Mouse (Mus musculus) urinary bladder, postnatal 4 days (tissue): ENCODE results near the gene Nop53.

Experiments
- DNase-seq, 2 experiments: peaks; one replicate each; pipeline ENCODE4 v3.0.0; 2021 to 2022; ENCODE audit warnings: low spot score in 2 of 2

Nop53 gene

DNA sequence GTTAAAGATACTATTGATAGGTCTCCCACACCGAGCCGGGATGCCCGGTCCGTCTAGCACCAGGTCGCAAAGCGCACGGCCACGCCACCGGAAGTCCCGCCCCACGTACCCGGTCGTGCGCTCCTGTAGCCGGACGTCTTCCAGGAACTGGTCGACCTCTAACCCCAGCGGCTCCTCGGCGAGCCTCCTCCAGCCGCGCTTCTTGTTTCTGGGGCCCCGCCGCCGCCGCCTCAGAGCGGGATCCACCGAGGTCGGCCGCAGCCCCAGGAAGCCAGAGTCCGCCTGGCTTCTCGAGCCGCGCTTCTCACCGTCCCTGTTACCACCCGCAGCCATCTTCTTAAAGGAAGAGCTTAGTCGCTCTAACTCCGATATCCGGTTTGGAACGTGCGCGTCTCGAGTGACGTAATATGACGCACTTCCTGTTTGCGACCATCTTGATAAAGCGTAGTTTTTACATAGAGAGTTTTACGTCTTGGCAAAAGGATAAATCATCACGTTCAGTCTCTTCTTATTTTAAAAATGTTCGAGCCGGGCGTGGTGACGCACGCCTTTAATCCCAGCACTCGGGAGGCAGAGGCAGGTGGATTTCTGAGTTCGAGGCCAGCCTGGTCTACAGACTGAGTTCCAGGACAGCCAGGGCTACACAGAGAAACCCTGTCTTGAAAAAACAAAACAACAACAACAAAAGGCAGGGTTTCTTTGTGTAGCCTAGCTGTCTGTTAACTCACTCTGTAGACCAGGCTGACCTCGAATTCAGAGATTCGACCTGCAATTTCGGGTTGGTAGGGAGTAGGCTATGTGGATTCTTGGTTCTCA, at the start of gene Nop53:
Nop53 (minus strand) TSS at position 354 of the 816 bp plus-strand sequence.
- DNase-seq, result peak; percentile 86 to 88

DNA sequence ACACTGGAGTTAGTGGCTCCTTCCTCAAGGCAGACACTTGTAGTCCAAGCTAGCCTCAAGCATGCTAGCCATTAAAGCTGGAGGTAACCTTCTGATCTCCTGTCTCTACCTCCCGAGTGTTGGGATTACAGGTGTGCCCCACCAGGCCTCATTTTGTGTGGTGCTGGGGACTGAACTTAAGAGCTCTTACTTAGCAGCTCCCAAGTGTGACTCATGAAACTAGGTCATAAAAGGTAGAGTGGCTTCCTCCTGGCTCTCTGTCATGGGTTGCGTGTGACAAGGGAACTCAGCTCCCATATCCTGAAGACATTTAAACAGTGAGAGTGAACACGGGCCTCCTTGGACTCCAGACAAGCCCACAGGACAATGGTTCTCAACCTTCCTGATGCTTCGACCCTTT, 47.9 kb upstream of the Nop53 start:
- DNase-seq, result no peak

GRCm38 (mm10) chr7:15993152-15993551, 47.3 kb upstream of the Nop53 start:
- DNase-seq, result no peak

DNA sequence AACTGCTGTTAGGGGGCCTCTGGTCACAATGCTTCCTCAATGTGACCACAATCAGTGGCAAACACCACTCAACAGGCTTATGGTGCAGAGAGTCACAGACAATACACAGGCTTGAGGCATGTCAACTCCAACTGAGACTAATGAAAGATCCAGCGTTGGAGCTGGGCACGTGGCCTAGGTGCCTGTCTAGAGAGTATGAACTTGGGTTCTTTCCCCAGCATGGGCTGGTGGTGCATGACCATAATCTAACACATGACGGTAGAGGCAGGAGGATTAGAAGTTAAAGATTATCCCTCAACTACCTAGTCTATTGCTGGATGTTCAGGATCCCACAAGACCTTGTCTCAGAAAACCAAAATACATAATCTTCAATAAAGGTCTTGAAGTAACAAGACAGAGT, 45.9 kb upstream of the Nop53 start:
- DNase-seq, result no peak

DNA sequence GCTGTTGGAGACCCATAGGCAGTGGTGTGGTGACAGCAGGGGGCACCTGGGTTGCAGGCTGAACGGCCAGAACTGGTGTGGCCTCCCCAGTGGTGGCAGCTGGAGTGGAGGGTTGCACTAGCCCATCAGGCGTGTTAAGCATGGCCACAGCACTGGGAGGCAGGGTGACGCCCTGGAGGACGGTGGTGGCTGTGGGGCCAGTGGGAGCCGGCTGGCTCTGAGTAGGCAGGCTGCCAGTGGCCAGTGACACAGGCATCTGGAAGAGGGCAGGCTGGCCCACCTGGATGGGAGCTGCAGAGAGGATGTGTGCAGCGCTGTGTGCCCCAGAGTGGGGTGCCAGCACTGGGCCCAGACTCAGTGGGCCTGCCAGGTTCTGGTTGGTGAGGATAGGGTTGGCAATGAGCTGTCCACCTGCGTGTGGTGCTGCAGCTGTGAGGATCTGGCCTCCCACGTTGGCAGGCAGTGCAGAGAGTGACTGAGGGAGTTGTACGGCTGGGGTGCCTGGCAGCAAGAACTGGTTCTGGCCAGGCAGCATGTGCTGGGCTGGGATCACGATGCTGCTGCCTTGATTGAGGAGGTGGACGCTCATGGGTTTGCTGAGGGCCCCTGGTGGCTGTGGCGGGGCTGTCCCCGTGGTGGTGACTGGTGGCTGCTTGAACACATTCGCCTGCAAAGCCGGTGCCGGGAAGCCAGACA, 41.9 kb upstream of the Nop53 start:
- DNase-seq, result no peak

- no peak for DNase-seq
Measured at GRCm38 (mm10) chr7:15982729-15983407, 37.0 kb upstream of the Nop53 start.

DNA sequence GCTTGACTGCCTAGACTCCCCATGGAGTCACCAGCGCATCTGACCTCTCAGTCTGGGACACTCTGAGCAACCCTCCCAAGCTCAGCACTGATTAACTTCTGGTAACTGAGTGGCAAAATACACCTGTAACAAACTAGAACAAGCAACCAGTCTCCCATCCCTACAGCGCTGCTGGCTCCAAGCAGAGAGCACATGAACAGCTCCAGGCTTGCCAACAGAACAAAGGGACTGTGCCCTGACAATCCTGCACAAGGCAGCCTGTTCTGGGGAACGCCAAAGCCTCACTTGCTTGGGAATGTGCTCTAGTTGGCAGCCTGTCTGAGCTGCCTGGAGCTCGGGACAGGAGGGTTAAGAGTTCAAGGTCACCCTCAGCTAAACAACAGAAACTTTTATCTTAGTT, 35.7 kb upstream of the Nop53 start:
- DNase-seq, result no peak

DNA sequence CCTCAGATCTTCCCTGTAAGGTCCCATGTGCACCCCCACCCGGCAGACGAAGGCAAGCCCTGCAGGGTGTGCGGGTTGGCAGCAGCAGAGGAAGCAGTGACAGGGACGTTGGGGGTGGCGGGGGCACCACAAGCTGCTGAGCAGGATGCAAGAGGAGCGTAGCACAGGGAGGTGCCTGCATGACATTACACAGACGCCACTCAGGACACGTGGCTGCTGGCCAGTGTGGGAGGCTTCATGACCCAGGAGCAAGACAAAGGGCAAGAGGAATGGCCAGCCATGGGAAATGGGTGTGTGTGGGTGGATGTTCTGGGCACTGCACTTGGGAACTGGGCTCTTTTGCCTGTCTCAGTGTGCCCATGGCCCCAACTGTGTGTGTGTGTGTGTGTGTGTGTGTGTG, 34.4 kb upstream of the Nop53 start:
- DNase-seq, result no peak

- DNase-seq, result no peak
Measured at GRCm38 (mm10) chr7:15975904-15976303, 30.0 kb upstream of the Nop53 start.

DNA sequence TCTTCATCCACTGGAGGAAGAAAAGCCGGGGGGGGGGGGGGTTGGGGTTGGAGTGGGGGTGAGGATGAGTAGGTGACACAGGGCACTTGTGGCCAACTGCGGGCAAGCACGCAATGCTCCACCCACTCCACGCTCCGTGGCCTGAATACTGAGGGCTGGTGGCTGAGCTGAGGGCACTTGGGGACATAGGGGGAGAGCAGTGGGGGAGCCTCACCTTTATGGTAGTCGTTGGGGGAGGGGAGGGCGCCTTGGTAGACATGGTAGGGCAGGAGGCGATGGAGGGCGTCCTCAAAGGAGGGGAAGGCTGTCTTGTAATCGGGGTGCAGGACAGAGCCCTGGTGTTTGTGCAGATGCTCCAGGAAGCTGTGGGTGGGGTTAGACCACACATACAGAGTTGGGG, 29.6 kb upstream of the Nop53 start:
- no peak for DNase-seq

GRCm38 (mm10) chr7:15974712-15975111, 28.8 kb upstream of the Nop53 start:
- peak in 1 of 2 experiments; percentile 68 for DNase-seq

DNA sequence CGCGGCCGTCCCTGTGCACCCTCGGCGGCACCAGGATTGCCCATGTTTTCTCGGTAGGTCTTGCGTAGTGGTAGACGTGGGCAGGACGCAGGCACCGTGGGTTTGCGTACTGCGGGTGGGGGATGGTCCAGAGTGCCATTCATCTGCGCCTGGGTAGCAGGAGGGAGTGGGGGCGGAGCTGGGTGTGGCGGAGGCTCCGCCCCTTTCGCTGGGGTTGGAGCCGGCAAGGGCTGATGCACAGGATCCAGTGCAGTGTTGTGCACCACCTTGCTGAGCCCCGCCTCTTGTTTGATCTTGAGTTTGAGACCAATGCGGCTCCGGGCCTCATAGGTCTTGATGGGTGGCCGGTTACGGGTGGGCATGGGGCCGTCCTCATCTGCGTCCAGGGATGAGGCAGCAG, 26.4 kb upstream of the Nop53 start:
- no peak for DNase-seq

GRCm38 (mm10) chr7:15969674-15970073, 23.8 kb upstream of the Nop53 start:
- no peak for DNase-seq

DNA sequence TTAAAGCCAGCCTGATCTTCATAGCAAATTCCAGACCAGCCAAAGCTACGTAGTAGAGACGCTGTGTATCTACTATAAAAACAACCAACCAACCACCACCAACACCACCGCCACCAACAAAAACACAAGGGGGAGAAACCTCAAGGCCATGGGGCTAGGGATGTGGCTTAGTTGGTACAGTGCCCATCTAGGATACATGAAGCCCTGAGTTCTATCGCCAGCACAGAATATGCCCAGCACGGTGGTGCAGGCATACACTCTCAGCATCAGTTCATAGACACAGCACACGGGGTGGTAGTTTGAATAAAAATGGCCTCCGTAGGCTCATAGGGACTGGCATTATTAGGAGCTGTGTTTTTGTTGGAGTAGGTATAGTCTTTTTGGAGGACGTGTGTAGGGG, 22.4 kb upstream of the Nop53 start:
- no peak for DNase-seq

DNA sequence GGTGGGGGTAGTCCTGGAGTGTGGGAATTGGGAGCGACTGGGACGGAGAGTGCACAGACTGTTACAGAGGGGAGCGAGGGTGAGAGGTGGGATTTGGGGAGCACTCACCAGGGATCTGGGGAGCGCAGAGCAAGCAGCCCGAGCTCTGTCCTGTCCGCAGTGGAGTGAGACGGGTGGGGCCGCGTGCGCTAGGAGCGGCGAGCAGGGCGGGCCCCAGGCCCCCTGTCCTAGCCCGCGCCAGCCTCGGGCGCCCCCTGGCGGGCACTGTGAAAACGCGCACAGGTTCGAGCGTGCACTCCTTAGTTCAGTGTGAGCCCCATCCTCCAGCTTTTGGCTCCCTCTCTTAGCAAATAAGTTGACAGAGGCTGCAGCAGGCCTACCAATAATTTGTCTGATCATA, 21.4 kb upstream of the Nop53 start, which contains the start of gene Ehd2:
Ehd2 (minus strand) TSS at position 256 of the 400 bp plus-strand sequence.
- peak; percentile 80 to 87 for DNase-seq

- DNase-seq, result no peak
Measured at GRCm38 (mm10) chr7:15966489-15966888, 20.6 kb upstream of the Nop53 start.

DNA sequence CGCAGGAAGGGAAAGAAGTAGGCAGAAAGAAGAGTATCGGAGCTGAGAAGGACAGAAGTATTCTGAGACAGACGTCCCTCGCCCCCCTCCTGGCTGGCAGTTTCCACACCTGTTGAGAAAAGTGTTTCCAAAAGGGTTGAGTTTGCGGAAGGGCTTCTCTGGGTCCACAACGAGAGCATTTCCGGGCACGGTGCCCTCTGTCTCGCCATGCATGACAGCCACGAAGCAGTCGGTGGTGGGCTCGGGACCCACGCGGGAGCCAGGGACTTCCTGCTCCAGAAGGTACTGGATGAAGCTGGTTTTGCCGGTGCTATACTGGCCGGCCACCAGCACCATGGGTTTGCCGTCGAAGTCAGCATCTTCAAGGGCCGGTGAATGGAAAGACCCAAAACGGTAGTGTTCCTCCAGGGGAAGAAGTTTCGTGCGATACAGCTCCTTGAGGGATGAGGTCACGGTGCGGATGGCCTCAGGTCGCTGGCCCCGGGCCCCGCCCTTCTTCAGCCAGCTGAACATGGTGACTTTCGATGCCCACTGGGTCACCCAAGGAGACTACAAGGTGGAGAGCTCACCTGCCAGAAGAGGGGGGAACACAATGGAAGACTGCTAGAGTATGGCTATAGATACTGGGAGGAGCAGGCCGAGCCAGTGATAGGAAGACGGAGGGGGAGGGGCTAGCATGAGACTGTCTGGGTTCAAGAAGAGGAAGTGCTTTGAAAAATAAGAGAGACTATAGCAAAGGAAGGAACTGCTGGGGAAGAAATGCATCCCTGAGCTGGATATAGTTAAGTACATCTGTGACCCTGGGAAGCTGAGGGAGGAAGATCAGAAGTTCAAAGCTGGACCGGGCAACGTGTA, 18.2 kb upstream of the Nop53 start:
- no peak for DNase-seq

GRCm38 (mm10) chr7:15962311-15963288, 16.7 kb upstream of the Nop53 start:
- peak; percentile 84 to 87 for DNase-seq

- DNase-seq, result no peak
Measured at GRCm38 (mm10) chr7:15961798-15962197, 15.9 kb upstream of the Nop53 start.

DNA sequence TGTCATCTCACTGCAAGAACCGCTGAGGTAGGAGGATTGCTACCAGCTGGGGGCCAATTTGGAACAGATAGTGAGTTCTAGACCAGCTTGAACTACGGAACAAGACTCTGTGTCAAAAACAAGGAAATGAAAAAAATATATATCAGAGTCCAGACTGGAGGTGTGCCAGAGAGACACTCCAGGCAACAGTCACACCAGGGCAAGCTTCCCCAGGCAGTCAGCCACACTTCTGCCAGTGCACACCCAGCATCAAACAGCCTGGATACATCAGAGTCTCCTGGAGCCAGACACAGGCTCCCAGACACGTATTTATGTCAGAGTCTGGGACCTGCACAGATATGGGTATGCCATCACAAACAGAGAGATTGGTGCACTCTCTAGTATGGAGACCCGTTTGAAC, 15.4 kb upstream of the Nop53 start:
- no peak for DNase-seq
